Mouse (Mus musculus) embryonic fibroblast, embryonic 13.5 days (primary cell): Measurements from ENCODE around the gene Fgf18.

Experiments
- CTCF ChIP-seq: IDR thresholded peaks from 2 replicates; pipeline ENCODE4 v1.5.1; 2011; ENCODE audit warnings: mild to moderate bottlenecking, control low read depth, low read length, moderate library complexity, borderline replicate concordance; ENCODE audit not compliant: insufficient read depth
- POLR2A ChIP-seq: IDR thresholded peaks from 2 replicates; pipeline ENCODE4 v1.6.1; 2011; ENCODE audit warnings: low read depth, mild to moderate bottlenecking, control low read depth, low read length, moderate library complexity

GRCm38 (mm10) chr11:33162211-33162997 is 15.2 kb upstream of the Fgf18 start:
- TF ChIP-seq CTCF (no peak), POLR2A (no peak; the same call in 1 of the 2 replicates)
